Mouse (Mus musculus) cerebellum, adult 9-10 months (tissue): ENCODE results near the gene Frrs1.

Source experiments
- DNase-seq: peaks from one replicate; pipeline ENCODE4 v3.0.0; 2022

The Frrs1 gene

GRCm38 (mm10) chr3:116917016-116917415 lies 57.8 kb downstream of the Frrs1 start:
- DNase-seq = no peak

- DNase-seq = no peak
Measured at GRCm38 (mm10) chr3:116921535-116921934, 62.3 kb downstream of the Frrs1 start.

- no peak for DNase-seq
Measured at GRCm38 (mm10) chr3:116923042-116923441, 63.8 kb downstream of the Frrs1 start.

- DNase-seq = no peak
Measured at GRCm38 (mm10) chr3:116928994-116929393, 69.7 kb downstream of the Frrs1 start.

GRCm38 (mm10) chr3:116933158-116933557 lies 73.9 kb downstream of the Frrs1 start:
- DNase-seq = no peak

- no peak for DNase-seq
Measured at GRCm38 (mm10) chr3:116936934-116937691, 77.8 kb downstream of the Frrs1 start.

- no peak for DNase-seq
Measured at GRCm38 (mm10) chr3:116940804-116941558, 81.7 kb downstream of the Frrs1 start.

- DNase-seq = no peak
Measured at GRCm38 (mm10) chr3:116941559-116942117, 82.4 kb downstream of the Frrs1 start.

- no peak for DNase-seq
Measured at GRCm38 (mm10) chr3:116942751-116943150, 83.5 kb downstream of the Frrs1 start.

- DNase-seq = no peak
Measured at GRCm38 (mm10) chr3:116943422-116943821, 84.2 kb downstream of the Frrs1 start.

- no peak for DNase-seq
Measured at GRCm38 (mm10) chr3:116946476-116946875, 87.2 kb downstream of the Frrs1 start.

- DNase-seq = no peak
Measured at GRCm38 (mm10) chr3:116950665-116951115, 91.4 kb downstream of the Frrs1 start.

GRCm38 (mm10) chr3:116951489-116951888 lies 92.2 kb downstream of the Frrs1 start:
- no peak for DNase-seq

GRCm38 (mm10) chr3:116952242-116952899 lies 93.1 kb downstream of the Frrs1 start:
- DNase-seq = no peak

GRCm38 (mm10) chr3:116953366-116953765 lies 94.1 kb downstream of the Frrs1 start:
- DNase-seq = no peak

- DNase-seq = no peak
Measured at GRCm38 (mm10) chr3:116955061-116955460, 95.8 kb downstream of the Frrs1 start.
